Mouse (Mus musculus) olfactory bulb, adult 2 months (tissue): ENCODE measurements around the gene Zfp947.
"Not testable (repeated sequence)": the region's sequence is repeated elsewhere in the genome, so short reads cannot be mapped to it uniquely, and the experiment has no call there.

Experiments
- CTCF ChIP-seq: fragments of 200-500 bp; IDR thresholded peaks from 2 replicates; pipeline ENCODE4 v1.5.1; 2012; ENCODE audit warnings: low read depth, mild to moderate bottlenecking, low read length, moderate library complexity; ENCODE audit not compliant: insufficient read depth
- POLR2A ChIP-seq: fragments of 200-500 bp; IDR thresholded peaks from 2 replicates; pipeline ENCODE4 v1.6.1; 2012; ENCODE audit warnings: mild to moderate bottlenecking, low read depth, low read length, moderate library complexity; ENCODE audit not compliant: insufficient read depth

DNA sequence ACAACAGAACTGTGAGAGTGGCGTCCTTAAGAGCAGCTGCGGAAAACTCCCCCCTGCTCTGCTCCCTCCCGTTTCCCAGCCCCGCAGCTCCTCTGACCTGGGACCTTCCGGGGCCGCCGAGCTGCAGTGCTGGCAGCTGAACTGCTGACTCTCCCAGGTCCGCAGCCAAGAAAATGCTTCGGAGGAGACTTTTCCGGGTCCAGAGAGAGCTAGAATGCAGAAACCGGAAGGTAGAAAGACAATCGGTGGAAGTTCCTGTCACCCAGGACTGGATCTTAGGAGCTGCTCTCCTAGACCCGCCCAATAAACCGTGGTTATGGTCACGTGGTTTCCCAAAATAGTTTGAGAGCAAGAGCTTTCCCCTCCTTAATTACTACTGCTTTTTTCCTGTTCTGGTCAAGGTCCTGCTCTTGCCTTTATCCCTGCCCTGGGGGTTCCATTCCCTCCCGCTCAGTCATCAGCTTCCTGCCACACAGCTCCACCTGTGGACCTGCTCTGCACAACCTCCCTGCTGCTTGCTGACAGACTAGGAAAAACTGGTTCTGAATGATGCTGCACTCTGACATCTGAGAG, at the start of gene Zfp947:
- not testable (repeated sequence) for TF ChIP-seq CTCF, POLR2A
